Mouse (Mus musculus) lung, postnatal 0 days (tissue): ENCODE measurements around the gene Tmem79. TPM values are rescaled to one million over a fixed set of nuclear protein-coding genes. Genes with fewer than 3 reads are reported as not detected.
"Not testable (repeated sequence)": the region's sequence is repeated elsewhere in the genome, so short reads cannot be mapped to it uniquely, and the experiment has no call there.

Experiments used
- ATAC-seq: fragments of 200-750 bp; cut with Nextera tagmentation; 2 replicates; pipeline ENCODE4 v1.8.0; 2017; ENCODE audit warnings: moderate library complexity
- DNase-seq: peaks from one replicate; pipeline ENCODE4 v3.0.0-alpha.2; 2016; ENCODE audit warnings: low spot score
- H3K27ac ChIP-seq: fragments of 300-500 bp; sonication (generic); 2 replicates; pipeline ENCODE4 v1.5.1; 2014; ENCODE audit warnings: antibody characterized with exemption, mild to moderate bottlenecking, low read length, mixed read lengths
- H3K27me3 ChIP-seq: fragments of 300-500 bp; sonication (generic); replicated peaks from 2 replicates; pipeline ENCODE4 v1.6.1; 2014; ENCODE audit warnings: low read length, mixed read lengths; ENCODE audit not compliant: insufficient read depth
- H3K36me3 ChIP-seq: fragments of 300-500 bp; sonication (generic); 2 replicates; pipeline ENCODE4 v1.6.1; 2014; ENCODE audit warnings: low read length, mixed read lengths; ENCODE audit not compliant: insufficient read depth
- H3K4me1 ChIP-seq: fragments of 300-500 bp; sonication (generic); 2 replicates; pipeline ENCODE4 v1.6.1; 2014; ENCODE audit warnings: antibody characterized with exemption, low read depth, low read length, mixed read lengths; ENCODE audit not compliant: insufficient read depth
- H3K4me2 ChIP-seq: fragments of 300-500 bp; sonication (generic); replicated peaks from 2 replicates; pipeline ENCODE4 v1.6.1; 2014; ENCODE audit warnings: low read depth, mild to moderate bottlenecking, low read length, moderate library complexity, mixed read lengths
- H3K4me3 ChIP-seq: fragments of 300-500 bp; sonication (generic); 2 replicates; pipeline ENCODE4 v1.5.1; 2014; ENCODE audit warnings: low read depth, low read length
- H3K9ac ChIP-seq: fragments of 300-500 bp; sonication (generic); replicated peaks from 2 replicates; pipeline ENCODE4 v1.6.1; 2014; ENCODE audit warnings: low read depth, mild to moderate bottlenecking
- H3K9me3 ChIP-seq: fragments of 300-500 bp; sonication (generic); 2 replicates; pipeline ENCODE4 v1.6.1; 2016; ENCODE audit warnings: low read length, mixed read lengths
- CTCF ChIP-seq: IDR thresholded peaks from 2 replicates; pipeline ENCODE4 v1.5.1; 2016; ENCODE audit warnings: antibody characterized with exemption, mild to moderate bottlenecking
- EP300 ChIP-seq: IDR thresholded peaks from 2 replicates; pipeline ENCODE4 v1.6.1; 2016; ENCODE audit warnings: antibody characterized with exemption, mild to moderate bottlenecking, control low read depth
- WGBS: fragments of 180-500 bp; shearing (Covaris S2); extraction: QIAGEN DNeasy Blood & Tissue Kit; methylation state at CpG from one replicate; pipeline ENCODE4 v1.1.7; 2014; 5-methylcytosine and 5-hydroxymethylcytosine counted together
- polyA plus RNA-seq: library from polyadenylated mRNA; unstranded; fragments of >200 nt; fragmentation: Nextera tagmentation; extraction: Ambion mirVana; gene quantifications from 2 replicates; pipeline ENCODE4 v1.2.1, GENCODE M21; 2015

Gene Tmem79
- polyA plus RNA-seq, 1 experiment from 2014 or later, result 9.0 TPM

DNA sequence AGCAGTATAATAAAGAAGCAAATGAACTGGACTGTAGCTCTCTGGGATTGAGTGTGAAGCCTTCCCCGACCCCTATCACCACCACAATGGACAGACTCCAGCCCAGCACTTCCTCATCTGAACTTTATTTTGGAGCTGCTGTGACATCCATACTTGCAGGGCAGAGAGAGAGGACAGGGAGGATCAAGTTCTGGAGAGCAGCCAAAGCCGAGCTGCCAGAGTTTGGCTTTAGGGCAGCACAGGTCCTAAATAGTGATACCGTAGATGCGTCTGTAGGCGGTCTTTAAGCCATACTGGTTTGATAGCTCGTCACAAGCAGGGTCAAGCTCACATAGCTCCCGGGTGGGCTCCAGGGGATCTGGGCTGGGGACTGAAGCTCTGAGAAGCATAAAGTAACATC is 32.6 kb upstream of the Tmem79 start:
- 83% methylated on average over 7 of the region's 7 CpGs for WGBS
- not testable (repeated sequence) for H3K36me3 ChIP-seq, DNase-seq, H3K9me3 ChIP-seq, H3K4me1 ChIP-seq, H3K9ac ChIP-seq, H3K4me3 ChIP-seq, H3K27me3 ChIP-seq, H3K4me2 ChIP-seq, ATAC-seq, H3K27ac ChIP-seq

DNA sequence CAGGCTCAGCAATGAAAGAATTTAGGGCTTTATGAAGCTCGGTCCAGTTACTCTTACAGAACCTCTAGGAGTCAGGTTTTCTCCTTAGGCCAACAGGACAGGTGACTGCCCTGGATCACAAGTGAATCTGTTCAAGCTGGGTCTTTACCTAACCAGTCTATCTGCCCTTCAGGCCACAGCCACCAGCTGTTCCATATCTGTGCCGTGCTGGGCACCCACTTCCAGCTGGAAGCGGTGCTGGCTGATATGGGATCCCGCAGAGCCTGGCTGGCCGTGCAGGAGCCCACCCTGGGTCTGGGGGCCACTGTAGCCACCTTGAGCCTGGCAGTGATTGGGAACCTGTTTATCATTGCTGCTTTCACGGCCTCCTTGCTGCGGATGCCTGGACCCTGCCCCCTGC is 31.6 kb upstream of the Tmem79 start:
- not testable (repeated sequence) for ATAC-seq, H3K9ac ChIP-seq, DNase-seq, H3K4me1 ChIP-seq, H3K4me3 ChIP-seq, H3K36me3 ChIP-seq, H3K4me2 ChIP-seq, H3K27me3 ChIP-seq, H3K9me3 ChIP-seq, H3K27ac ChIP-seq
- 53% methylated on average over 3 of the region's 7 CpGs for WGBS

DNA sequence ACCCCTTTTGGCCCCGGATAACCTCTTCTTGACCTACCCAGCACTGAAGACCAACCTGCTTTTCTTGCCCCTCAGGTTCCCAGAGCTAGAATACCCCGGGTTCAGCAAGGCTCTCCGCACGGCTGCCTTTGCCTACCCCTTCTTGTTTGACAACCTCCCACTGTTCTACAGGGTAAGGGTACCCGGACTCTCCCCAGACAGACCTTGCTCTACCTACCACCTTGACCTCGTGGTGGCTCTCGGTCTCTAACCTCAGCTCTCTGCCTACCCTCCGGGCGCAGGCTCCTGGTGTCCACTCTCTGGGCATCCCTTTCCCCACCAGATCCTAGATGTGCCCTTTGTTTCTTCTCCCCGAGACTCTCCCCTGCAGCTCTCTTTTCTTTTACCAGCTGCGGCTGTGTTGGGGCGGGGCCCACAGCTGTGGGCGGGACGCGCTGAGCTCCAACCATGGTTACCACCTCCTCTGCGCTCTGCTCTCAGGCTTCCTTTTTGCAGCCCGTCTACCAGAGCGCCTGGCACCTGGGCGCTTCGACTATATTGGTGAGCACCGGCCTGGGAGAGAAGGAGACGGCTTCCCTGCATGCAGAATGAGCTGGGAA is 31.0 kb upstream of the Tmem79 start:
- H3K36me3 ChIP-seq, result not testable (repeated sequence)

DNA sequence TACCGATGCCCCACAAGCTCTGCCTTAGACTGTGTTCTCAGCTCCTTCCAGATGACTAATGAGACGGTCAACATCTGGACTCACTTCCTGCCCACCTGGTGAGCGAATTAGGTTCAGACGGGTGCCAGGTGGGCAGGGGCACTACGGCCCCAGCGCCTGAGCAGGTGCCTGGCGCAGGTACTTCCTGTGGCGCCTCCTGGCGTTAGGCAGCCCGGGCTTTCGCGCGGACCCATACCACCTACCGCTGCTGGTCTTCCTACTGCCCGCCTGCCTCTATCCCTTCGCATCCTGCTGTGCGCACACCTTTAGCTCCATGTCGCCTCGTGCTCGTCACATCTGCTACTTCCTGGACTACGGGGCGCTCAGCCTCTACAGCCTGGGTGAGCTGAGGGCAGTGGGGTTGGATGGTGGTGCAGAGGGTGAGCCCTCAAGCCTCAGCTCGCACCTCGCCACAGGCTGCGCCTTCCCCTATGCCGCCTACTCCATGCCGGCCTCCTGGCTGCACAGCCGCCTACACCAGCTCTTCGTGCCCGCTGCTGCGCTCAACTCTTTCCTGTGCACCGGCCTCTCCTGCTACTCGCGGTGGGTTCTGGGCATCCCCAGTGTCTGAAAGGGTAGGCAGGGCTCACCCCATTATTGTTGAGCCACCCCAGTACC is 29.9 kb upstream of the Tmem79 start:
- Histone ChIP-seq H3K9me3 (no peaks in the 10 kb centered on the region), H3K4me2 (no peak overlapping the region), H3K9ac (no peak overlapping the region), H3K4me1 (peaks cover 5% of the 10 kb centered on the region; the same call in 1 of the 2 replicates), H3K27me3 (0 out of 2 replicates have a peak, but pooled peaks cover 3% of the 10 kb centered on the region), H3K4me3 (no peak overlapping the region), H3K36me3 (peaks cover 9% of the 10 kb centered on the region; the same call in 1 of the 2 replicates), H3K27ac (no peak overlapping the region)
- 47% methylated on average over 34 of the region's 34 CpGs for WGBS
- no peak for DNase-seq
- ATAC-seq, result no peak
- TF ChIP-seq EP300 (no peak), CTCF (no peak)

More for the DNA sequence above, 31.0 kb upstream of the Tmem79 start:
- 5% methylated on average over 18 of the region's 22 CpGs for WGBS
- H3K4me1 ChIP-seq, H3K4me3 ChIP-seq, H3K9me3 ChIP-seq, DNase-seq, H3K27ac ChIP-seq, H3K4me2 ChIP-seq, H3K27me3 ChIP-seq, H3K9ac ChIP-seq: not testable (repeated sequence)
- ATAC-seq, result peak; percentile 75

DNA sequence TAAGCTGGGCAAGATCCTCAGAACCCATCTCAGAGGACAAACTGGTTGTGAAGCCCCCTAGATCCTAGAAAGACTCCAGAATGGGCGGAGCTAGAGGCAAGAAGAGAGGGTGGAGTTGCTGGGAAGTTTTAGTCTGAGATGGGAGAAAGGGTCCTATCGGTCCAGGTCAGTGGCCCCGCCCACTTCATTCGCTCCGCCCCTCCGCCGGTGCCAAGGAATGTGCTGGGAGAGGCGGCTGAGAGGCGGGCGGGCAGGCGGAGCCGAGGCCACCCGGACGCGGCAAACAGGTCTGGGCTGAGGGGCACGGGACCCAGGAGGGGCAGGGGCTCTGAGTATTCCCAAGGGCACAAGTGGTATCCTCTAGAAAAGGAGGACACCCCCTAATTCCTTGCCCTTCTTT is 28.4 kb upstream of the Tmem79 start, which contains the start of gene Paqr6:
Gene Paqr6 (plus strand): TSS at position 248 of the 400 bp plus-strand sequence.
- no peak within 1 kb of the TSS for H3K27ac ChIP-seq
- DNase-seq (peak; percentile 74), ATAC-seq (peak; percentile 69)
- 0 out of 2 replicates have a peak, but pooled peaks cover 3% of the 10 kb centered on the region for H3K27me3 ChIP-seq
- no peak within 1 kb of the TSS for H3K9ac ChIP-seq
- TF ChIP-seq CTCF (no peak), EP300 (no peak)
- H3K36me3 ChIP-seq, result peaks cover 24% of the 10 kb centered on the region; the same call in 1 of the 2 replicates
- peaks cover 5% of the 10 kb centered on the region; the same call in 1 of the 2 replicates for H3K4me1 ChIP-seq
- H3K9me3 ChIP-seq, result no peaks in the 10 kb centered on the region
- 2% methylated on average over 16 of the region's 16 CpGs for WGBS
- H3K4me2 ChIP-seq, result peak within 1 kb of the TSS; percentile 20; the same call in 1 of the 2 replicates
- no peak within 1 kb of the TSS for H3K4me3 ChIP-seq

DNA sequence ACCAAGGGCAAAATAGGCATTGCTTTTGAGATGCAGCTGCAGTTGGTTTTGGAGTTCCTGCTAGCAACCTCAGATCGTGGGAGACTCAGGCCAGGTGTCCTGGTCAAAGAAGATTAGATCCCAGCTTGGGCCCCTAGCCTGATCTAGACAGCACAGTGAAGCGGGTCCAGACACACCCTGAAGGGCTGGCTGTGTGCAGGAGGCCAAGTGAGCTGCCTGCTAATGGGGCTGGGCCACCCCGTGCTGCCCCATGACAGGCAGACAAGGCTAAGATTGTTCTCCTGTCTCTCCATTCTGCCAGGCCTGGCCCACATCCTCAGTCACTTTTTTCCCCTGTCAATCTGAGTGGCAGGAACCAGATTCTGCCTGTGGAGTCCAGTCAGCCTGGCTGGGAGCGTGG is 27.8 kb upstream of the Tmem79 start:
- Histone ChIP-seq H3K27me3 (0 out of 2 replicates have a peak, but pooled peaks cover 3% of the 10 kb centered on the region), H3K36me3 (peaks cover 29% of the 10 kb centered on the region; the same call in 1 of the 2 replicates), H3K9me3 (no peaks in the 10 kb centered on the region), H3K9ac (no peak overlapping the region), H3K4me3 (no peak overlapping the region), H3K4me2 (no peak overlapping the region), H3K4me1 (peaks cover 5% of the 10 kb centered on the region; the same call in 1 of the 2 replicates), H3K27ac (no peak overlapping the region)
- WGBS, result 61% methylated on average over 4 of the region's 4 CpGs
- peak; percentile 21 for DNase-seq
- ATAC-seq, result peak; percentile 32
- TF ChIP-seq CTCF (no peak), EP300 (no peak)
